Mouse (Mus musculus): ENCODE data around the gene Dusp11. TPM values are rescaled to one million over a fixed set of nuclear protein-coding genes. Genes with fewer than 3 reads are reported as not detected.

Dusp11 gene
- total RNA-seq, 1 experiment from 2014 or later, result 115 TPM

Other genes with a start within 250 kb of the Dusp11 start
- gene Nat8f7, start 248.5 kb downstream of the Dusp11 start, total RNA-seq (2021), result 0.53 and 1.1 TPM in 2 replicates
- 0.68 TPM in 1 of 2 replicates, not detected in the other for gene Nat8f3, start 195.9 kb downstream of the Dusp11 start, total RNA-seq (2021)
- gene Nat8f6, start 140.7 kb downstream of the Dusp11 start, total RNA-seq (2021), result 0.41 and 0.45 TPM in 2 replicates
- gene Nat8f5, start 140.7 kb downstream of the Dusp11 start, total RNA-seq (2021), result 1.4 and 1.9 TPM in 2 replicates
- gene Nat8, start 129.6 kb downstream of the Dusp11 start, total RNA-seq (2021), result 1.6 TPM in 2 replicates
- 0.64 and 3.5 TPM in 2 replicates for gene Nat8f2, start 92.5 kb downstream of the Dusp11 start, total RNA-seq (2021)
- gene Nat8f4, start 56.8 kb downstream of the Dusp11 start, total RNA-seq (2021), result 6.1 and 7.9 TPM in 2 replicates
- gene Tprkb, start 49.8 kb downstream of the Dusp11 start, total RNA-seq (2021), result 41.9 and 43.1 TPM in 2 replicates
- 23.5 and 47.2 TPM in 2 replicates for gene Nat8f1, start 46.0 kb downstream of the Dusp11 start, total RNA-seq (2021)
- not detected in 2 replicates for gene Figla, start 54.5 kb upstream of the Dusp11 start, total RNA-seq (2021)
- 5.2 and 6.1 TPM in 2 replicates for gene Add2, start 67.0 kb upstream of the Dusp11 start, total RNA-seq (2021)
- gene Tgfa, start 233.6 kb upstream of the Dusp11 start, total RNA-seq (2021), result 7.7 and 9.7 TPM in 2 replicates